ENCODE assay signal across 26 mouse cellular contexts in the genomic region with DNA sequence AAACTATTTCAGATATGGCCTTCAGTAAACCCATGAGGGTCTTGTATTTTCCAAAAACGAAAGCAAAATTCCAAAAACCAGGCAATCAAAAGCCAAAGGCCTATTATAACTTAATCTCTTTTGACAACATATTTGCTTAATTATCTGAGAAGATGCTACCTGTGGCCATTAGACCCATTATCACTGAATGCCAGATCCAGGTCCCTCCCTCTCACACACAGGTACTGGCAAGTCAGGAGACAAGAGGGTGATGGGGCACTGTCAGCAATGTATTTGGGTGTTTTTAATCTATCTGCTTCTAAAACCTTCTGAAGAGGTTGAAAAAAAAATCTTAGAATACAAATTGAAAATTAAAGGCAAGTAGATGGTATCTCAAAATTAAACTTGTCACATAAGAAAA.
DNase-seq lines count a peak whose midpoint lies in the region; ATAC-seq and TF ChIP-seq lines count a peak whose summit lies in the region.
"Had no signal": no experiment of that assay in that cellular context is flagged by ENCODE, and none has a peak within 500 bp of the region (broad histone marks: within the 10 kb centered on the region; RNA-seq: fewer than 3 reads in every experiment).

No protein-coding gene starts in this region.

- H3K4me1 ChIP-seq in liver, embryonic 12.5 days, result peaks cover 49% of the 10 kb centered on the region
- H3K4me1 ChIP-seq in liver, postnatal 0 days (ENCODE audit: insufficient read depth), result peaks cover 28% of the 10 kb centered on the region
- H3K4me1 ChIP-seq in liver, embryonic 14.5 days (replicated peaks; ENCODE audit: control insufficient read depth in 2 of 2, insufficient read depth in 2 of 2, low read length in 1 of 2), result peaks cover 33 to 42% of the 10 kb centered on the region in 2 experiments
- H3K4me1 ChIP-seq in liver, embryonic 11.5 days (replicated peaks; ENCODE audit: control insufficient read depth, insufficient read depth, low read length), result peaks cover 16% of the 10 kb centered on the region

- no peaks in the 10 kb centered on the region for H3K9me3 ChIP-seq in liver, embryonic 12.5 days (replicated peaks)
- 0 out of 2 replicates have a peak, but pooled peaks cover 2% of the 10 kb centered on the region for H3K9me3 ChIP-seq in liver, postnatal 0 days (ENCODE audit: low read length)
- H3K9me3 ChIP-seq in liver, embryonic 14.5 days (ENCODE audit: control insufficient read depth, low read length), result no peaks in the 10 kb centered on the region
- H3K9me3 ChIP-seq in liver, embryonic 11.5 days (ENCODE audit: control insufficient read depth, low read length), result no peaks in the 10 kb centered on the region
- H3K9me3 ChIP-seq: embryonic facial prominence, embryonic 13.5 days; embryonic facial prominence, embryonic 15.5 days; forebrain, embryonic 10.5 days; forebrain, embryonic 12.5 days had no signal

- peak; percentile 62; the same call in 1 of the 2 replicates for ATAC-seq in liver, embryonic 12.5 days
- no peak for ATAC-seq in liver, postnatal 0 days
- ATAC-seq in liver, embryonic 14.5 days (ENCODE audit: insufficient read depth), result peak; percentile 36; the same call in 1 of the 2 replicates
- ATAC-seq in liver, embryonic 11.5 days (replicated peaks; ENCODE audit: low FRiP score), result no peak
- ATAC-seq: activated CD4-positive, CD25-positive, alpha-beta regulatory T cell, adult 4 months; CD4-positive, CD25-positive, alpha-beta regulatory T cell, adult 4 months; forebrain, embryonic 14.5 days; forebrain, embryonic 16.5 days; Patski had no signal

- no peak overlapping the region for H3K4me2 ChIP-seq in liver, embryonic 12.5 days
- no peak overlapping the region for H3K4me2 ChIP-seq in liver, postnatal 0 days (ENCODE audit: low read depth, low read length)
- peak overlapping the region; percentile 37; the same call in 1 of the 2 replicates for H3K4me2 ChIP-seq in liver, embryonic 14.5 days (ENCODE audit: low read depth)
- H3K4me2 ChIP-seq in liver, embryonic 11.5 days, result no peak overlapping the region
- H3K4me2 ChIP-seq: embryonic facial prominence, embryonic 13.5 days; embryonic facial prominence, embryonic 15.5 days; forebrain, embryonic 12.5 days had no signal

- H3K4me3 ChIP-seq in liver, embryonic 12.5 days, result no peak overlapping the region
- no peak overlapping the region for H3K4me3 ChIP-seq in liver, postnatal 0 days (ENCODE audit: low read depth, low read length)
- no peak overlapping the region for H3K4me3 ChIP-seq in liver, embryonic 14.5 days (ENCODE audit: insufficient read depth in 1 of 2, low read depth in 2 of 2, low read length in 2 of 2)
- no peak overlapping the region for H3K4me3 ChIP-seq in liver, embryonic 11.5 days (ENCODE audit: low read depth, low read length)
- H3K4me3 ChIP-seq: embryonic facial prominence, embryonic 13.5 days; embryonic facial prominence, embryonic 15.5 days; erythroblast, embryonic 14.5 days; forebrain, embryonic 10.5 days; forebrain, embryonic 12.5 days had no signal

- WGBS in liver, embryonic 12.5 days (ENCODE audit: insufficient replicate concordance), result 52% methylated on average over 1 of the region's 1 CpGs
- 83% methylated on average over 1 of the region's 1 CpGs for WGBS in liver, postnatal 0 days (ENCODE audit: insufficient replicate concordance)
- 64% methylated on average over 1 of the region's 1 CpGs for WGBS in liver, embryonic 14.5 days (ENCODE audit: insufficient replicate concordance)
- 86% methylated on average over 1 of the region's 1 CpGs for WGBS in liver, embryonic 11.5 days

- H3K9ac ChIP-seq in liver, embryonic 12.5 days, result no peak overlapping the region
- H3K9ac ChIP-seq in liver, postnatal 0 days (replicated peaks), result no peak overlapping the region
- no peak overlapping the region for H3K9ac ChIP-seq in liver, embryonic 14.5 days (replicated peaks)
- no peak overlapping the region for H3K9ac ChIP-seq in liver, embryonic 11.5 days (ENCODE audit: low read depth, low read length)
- H3K9ac ChIP-seq: embryonic facial prominence, embryonic 13.5 days; embryonic facial prominence, embryonic 15.5 days; forebrain, embryonic 12.5 days had no signal

- peaks cover 8% of the 10 kb centered on the region; the same call in 1 of the 2 replicates for H3K36me3 ChIP-seq in liver, embryonic 12.5 days
- no peaks in the 10 kb centered on the region; the same call in 1 of the 2 replicates for H3K36me3 ChIP-seq in liver, postnatal 0 days (replicated peaks; ENCODE audit: insufficient read depth, low read length)
- H3K36me3 ChIP-seq in liver, embryonic 14.5 days (replicated peaks; ENCODE audit: control insufficient read depth, insufficient read depth, low read depth), result no peaks in the 10 kb centered on the region
- peaks cover 2% of the 10 kb centered on the region; the same call in 1 of the 2 replicates for H3K36me3 ChIP-seq in liver, embryonic 11.5 days (ENCODE audit: control insufficient read depth, insufficient read depth, low read length)
- H3K36me3 ChIP-seq: embryonic facial prominence, embryonic 15.5 days; forebrain, embryonic 12.5 days; G1E had no signal

- TF ChIP-seq EP300 in liver, postnatal 0 days (IDR thresholded peaks at IDR 0.05; ENCODE audit: low read depth), result no peak
- peak; percentile 53; the same call in 1 of the 2 replicates for TF ChIP-seq EP300 in liver, embryonic 14.5 days (IDR thresholded peaks at IDR 0.05; ENCODE audit: low read depth)

- no peak for DNase-seq in liver, postnatal 0 days
- DNase-seq in liver, embryonic 14.5 days (ENCODE audit: low read depth in 3 of 3, low spot score in 3 of 3), result no peak
- DNase-seq in liver, embryonic 11.5 days (ENCODE audit: low spot score), result no peak
- no peak for DNase-seq in lung, postnatal 10 days
- DNase-seq: adrenal gland, adult 8-10 months; adrenal gland, postnatal 14 days; adrenal gland, postnatal 36 days; B cell, adult 2 months; cerebellum, adult 11-12 months; cerebellum, adult 2 months; cerebellum, adult 9-10 months; cerebellum, postnatal 10 days; cerebellum, postnatal 25 days had no signal

- H3K27ac ChIP-seq in liver, embryonic 12.5 days, result no peak overlapping the region
- H3K27ac ChIP-seq in liver, postnatal 0 days (ENCODE audit: low read depth), result no peak overlapping the region
- H3K27ac ChIP-seq in liver, embryonic 14.5 days, result no peak overlapping the region
- H3K27ac ChIP-seq in liver, embryonic 11.5 days (ENCODE audit: low read depth, low read length), result no peak overlapping the region
- H3K27ac ChIP-seq: embryonic facial prominence, embryonic 13.5 days; embryonic facial prominence, embryonic 15.5 days; forebrain, embryonic 10.5 days; forebrain, embryonic 12.5 days had no signal

- H3K27me3 ChIP-seq in liver, embryonic 12.5 days (replicated peaks), result peaks cover 9% of the 10 kb centered on the region
- no peaks in the 10 kb centered on the region for H3K27me3 ChIP-seq in liver, postnatal 0 days (ENCODE audit: insufficient read depth, low read length)
- H3K27me3 ChIP-seq in liver, embryonic 14.5 days (ENCODE audit: control insufficient read depth, insufficient read depth, low read length), result no peaks in the 10 kb centered on the region
- H3K27me3 ChIP-seq in liver, embryonic 11.5 days (replicated peaks; ENCODE audit: control insufficient read depth, insufficient read depth, low read length), result no peaks in the 10 kb centered on the region
- H3K27me3 ChIP-seq: CH12.LX; embryonic facial prominence, embryonic 13.5 days; embryonic facial prominence, embryonic 15.5 days; forebrain, embryonic 12.5 days; Patski had no signal

- TF ChIP-seq CTCF in liver, postnatal 0 days (IDR thresholded peaks at IDR 0.05; ENCODE audit: low read depth), result no peak
- TF ChIP-seq CTCF in liver, embryonic 14.5 days (IDR thresholded peaks at IDR 0.05; ENCODE audit: low read depth), result no peak

Comparison
In these comparisons a context has a peak if more than half of its experiments do, and no peak if none do; other contexts are left out.
1. ATAC-seq: peak in liver, embryonic 12.5 days (single experiment) and liver, embryonic 14.5 days (single experiment); none in liver, postnatal 0 days (single experiment) and liver, embryonic 11.5 days (single experiment).